Mouse (Mus musculus): Measurements from ENCODE around the gene Dpf3.

- TF ChIP-seq POLR2A (IDR thresholded peaks at IDR 0.05; ENCODE audit: extremely low read depth, insufficient read depth, low read length) = no peak
- no peak for TF ChIP-seq CTCF (IDR thresholded peaks at IDR 0.05; ENCODE audit: extremely low read depth, insufficient read depth, low read length)
Measured at GRCm38 (mm10) chr12:83433436-83433835, 54.1 kb downstream of the Dpf3 start.
